Comparison of ENCODE assay signal across 8 mouse cellular contexts in the genomic region with DNA sequence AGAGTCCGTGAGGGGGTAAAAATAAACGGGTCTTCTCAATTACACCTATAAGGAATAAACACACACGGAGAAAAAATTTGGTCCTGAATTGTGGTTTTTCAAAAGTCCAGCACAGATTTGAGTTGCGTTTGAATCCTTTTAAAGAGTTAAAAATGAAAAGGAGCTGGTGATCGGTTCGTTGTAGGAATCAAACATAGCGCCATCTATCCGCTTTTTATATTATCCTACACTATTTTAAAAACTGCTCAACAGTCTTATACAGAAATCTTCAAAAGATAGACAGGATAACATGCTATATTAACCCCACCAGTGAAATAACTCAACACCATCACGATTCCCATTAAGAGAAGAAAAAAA. TPM values are rescaled to one million over a fixed set of nuclear protein-coding genes. Genes with fewer than 3 reads are reported as not detected.
DNase-seq lines count a peak whose midpoint lies in the region; ATAC-seq and TF ChIP-seq lines count a peak whose summit lies in the region.

No protein-coding gene starts in this region.

- no peak for TF ChIP-seq CTCF in lung, adult 2 months (IDR thresholded peaks at IDR 0.05; ENCODE audit: insufficient read depth, low read length)

- H3K9me3 ChIP-seq in embryonic facial prominence, embryonic 15.5 days (replicated peaks) = no peaks in the 10 kb centered on the region
- H3K9me3 ChIP-seq in neural tube, embryonic 14.5 days (ENCODE audit: control insufficient read depth, low read length) = no peaks in the 10 kb centered on the region

- H3K27ac ChIP-seq in embryonic facial prominence, embryonic 15.5 days (replicated peaks) = peak overlapping the region; percentile 98
- peak overlapping the region; percentile 100 for H3K27ac ChIP-seq in neural tube, embryonic 14.5 days (ENCODE audit: low read depth, low read length)

- peak overlapping the region; percentile 76 for H3K4me3 ChIP-seq in lung, adult 2 months (replicated peaks; ENCODE audit: extremely low read depth, low read depth, low read length)
- peak overlapping the region; percentile 89 for H3K4me3 ChIP-seq in embryonic facial prominence, embryonic 15.5 days (replicated peaks)
- H3K4me3 ChIP-seq in neural tube, embryonic 14.5 days (ENCODE audit: low read depth, low read length) = peak overlapping the region; percentile 91

- WGBS in lung, adult 2 months = 2% methylated on average over 9 of the region's 9 CpGs
- WGBS in embryonic facial prominence, embryonic 15.5 days = 0% methylated on average over 9 of the region's 9 CpGs
- 0% methylated on average over 9 of the region's 9 CpGs for WGBS in neural tube, embryonic 14.5 days

- ATAC-seq in embryonic facial prominence, embryonic 15.5 days (ENCODE audit: insufficient number of reproducible peaks, low FRiP score, low TSS enrichment, low read depth) = no peak
- ATAC-seq in neural tube, embryonic 14.5 days (ENCODE audit: low read depth) = no peak

- peaks cover 7% of the 10 kb centered on the region for H3K4me1 ChIP-seq in lung, adult 2 months (ENCODE audit: control insufficient read depth, insufficient read depth, low read length)
- H3K4me1 ChIP-seq in embryonic facial prominence, embryonic 15.5 days = peaks cover 20% of the 10 kb centered on the region
- H3K4me1 ChIP-seq in neural tube, embryonic 14.5 days (ENCODE audit: control insufficient read depth, insufficient read depth, low read length) = peaks cover 10% of the 10 kb centered on the region; the same call in 1 of the 2 replicates

- H3K9ac ChIP-seq in embryonic facial prominence, embryonic 15.5 days = peak overlapping the region; percentile 97
- H3K9ac ChIP-seq in neural tube, embryonic 14.5 days (replicated peaks; ENCODE audit: low read depth, low read length) = peak overlapping the region; percentile 100

- TF ChIP-seq POLR2A in lung, adult 2 months (IDR thresholded peaks at IDR 0.05; ENCODE audit: borderline replicate concordance, extremely low read depth, low read depth, low read length) = no peak

- H3K27me3 ChIP-seq in embryonic facial prominence, embryonic 15.5 days = no peaks in the 10 kb centered on the region
- peaks cover 2% of the 10 kb centered on the region; the same call in 1 of the 2 replicates for H3K27me3 ChIP-seq in neural tube, embryonic 14.5 days (ENCODE audit: control insufficient read depth, insufficient read depth, low read length)

- H3K36me3 ChIP-seq in embryonic facial prominence, embryonic 15.5 days = no peaks in the 10 kb centered on the region
- no peaks in the 10 kb centered on the region for H3K36me3 ChIP-seq in neural tube, embryonic 14.5 days (ENCODE audit: control insufficient read depth, insufficient read depth, low read length)

- no peak for DNase-seq in lung, adult 2 months
- no peak for DNase-seq in lung, postnatal 14 days
- DNase-seq in kidney, postnatal 14 days = peak; percentile 29
- no peak for DNase-seq in spleen, adult 12 weeks (ENCODE audit: low spot score)
- DNase-seq in layer of hippocampus, postnatal 10 days (ENCODE audit: low spot score in 2 of 2) = no peak
- no peak for DNase-seq in spleen, postnatal 4 days (ENCODE audit: low spot score in 2 of 2)

- peak overlapping the region; percentile 58 for H3K4me2 ChIP-seq in embryonic facial prominence, embryonic 15.5 days (replicated peaks)
- peak overlapping the region; percentile 38; the same call in 1 of the 2 replicates for H3K4me2 ChIP-seq in neural tube, embryonic 14.5 days (ENCODE audit: low read depth, low read length)

RNA-seq across cellular contexts. Expression of gene Sox4, which starts 3.3 kb away (rescaled TPM):
- polyA plus RNA-seq in lung, adult 2 months (2012; rRNA removed) = 33.6 and 33.8 TPM in 2 replicates
- 56.7 and 58.5 TPM in 2 replicates for polyA plus RNA-seq in embryonic facial prominence, embryonic 15.5 days (2015; fragmentation: Nextera tagmentation; extraction: Ambion mirVana)
- polyA plus RNA-seq in neural tube, embryonic 14.5 days (2014; fragmentation: Nextera tagmentation; extraction: Ambion mirVana) = 157 and 188 TPM in 2 replicates
- 10 to 100 TPM; 75.3 to 78.0 TPM for total RNA-seq in layer of hippocampus, postnatal 10 days (2021)
